Mouse (Mus musculus) midbrain, embryonic 13.5 days (tissue): ENCODE results near the gene Gm48551. TPM values are rescaled to one million over a fixed set of nuclear protein-coding genes. Genes with fewer than 3 reads are reported as not detected.

Experiments used
- ATAC-seq: fragments of 200-750 bp; cut with Nextera tagmentation; 2 replicates; pipeline ENCODE4 v1.8.0; 2017; ENCODE audit warnings: mild to moderate bottlenecking, moderate TSS enrichment, moderate library complexity
- H3K27ac ChIP-seq: fragments of 300-500 bp; sonication (generic); 2 replicates; pipeline ENCODE4 v1.5.1; 2015; ENCODE audit warnings: inconsistent platforms, mild to moderate bottlenecking, moderate library complexity
- H3K27me3 ChIP-seq: fragments of 300-500 bp; sonication (generic); 2 replicates; pipeline ENCODE4 v1.6.1; 2015; ENCODE audit warnings: mild to moderate bottlenecking, inconsistent platforms
- H3K36me3 ChIP-seq: fragments of 300-500 bp; sonication (generic); 2 replicates; pipeline ENCODE4 v1.6.1; 2015; ENCODE audit warnings: mild to moderate bottlenecking, inconsistent platforms
- H3K4me1 ChIP-seq: fragments of 300-500 bp; sonication (generic); replicated peaks from 2 replicates; pipeline ENCODE4 v1.6.1; 2015; ENCODE audit warnings: inconsistent platforms
- H3K4me2 ChIP-seq: fragments of 300-500 bp; sonication (generic); replicated peaks from 2 replicates; pipeline ENCODE4 v1.6.1; 2015; ENCODE audit warnings: moderate library complexity, mild to moderate bottlenecking, inconsistent platforms
- H3K4me3 ChIP-seq: fragments of 300-500 bp; sonication (generic); replicated peaks from 2 replicates; pipeline ENCODE4 v1.5.1; 2015; ENCODE audit warnings: mild to moderate bottlenecking, inconsistent platforms
- H3K9ac ChIP-seq: fragments of 300-500 bp; sonication (generic); replicated peaks from 2 replicates; pipeline ENCODE4 v1.6.1; 2015; ENCODE audit warnings: mild to moderate bottlenecking, inconsistent platforms
- H3K9me3 ChIP-seq: fragments of 300-500 bp; sonication (generic); 2 replicates; pipeline ENCODE4 v1.6.1; 2016; ENCODE audit warnings: mild to moderate bottlenecking, inconsistent platforms
- WGBS: fragments of 180-500 bp; shearing (Covaris S2); methylation state at CpG from one replicate; pipeline ENCODE4 v1.1.7; 2015; 5-methylcytosine and 5-hydroxymethylcytosine counted together
- polyA plus RNA-seq: library from polyadenylated mRNA; unstranded; fragments of >200 nt; fragmentation: Nextera tagmentation; extraction: Ambion mirVana; gene quantifications from 2 replicates; pipeline ENCODE4 v1.2.1, GENCODE M21; 2015

The Gm48551 gene
- polyA plus RNA-seq, 1 experiment from 2014 or later: 7.2 TPM

DNA sequence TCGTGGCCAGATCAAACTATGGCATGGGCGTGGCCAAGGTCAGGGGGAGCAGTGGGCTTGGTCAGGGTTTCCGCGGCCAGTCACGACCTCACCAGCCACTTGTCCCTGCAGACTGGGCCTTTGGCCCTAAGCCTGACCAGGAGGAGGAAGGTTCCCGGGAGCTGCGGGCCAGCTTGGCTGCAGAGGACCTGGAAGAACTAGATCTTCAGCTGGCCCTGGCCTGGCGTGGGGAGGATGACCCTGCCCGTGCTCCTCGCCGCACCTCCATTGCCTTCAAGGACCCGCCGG, 6.4 kb downstream of the Gm48551 start:
- no peak overlapping the region for H3K4me2 ChIP-seq
- no peaks in the 10 kb centered on the region for H3K9me3 ChIP-seq
- H3K27me3 ChIP-seq: no peaks in the 10 kb centered on the region
- peaks cover 43% of the 10 kb centered on the region for H3K36me3 ChIP-seq
- peaks cover 22% of the 10 kb centered on the region for H3K4me1 ChIP-seq
- WGBS: 96% methylated on average over 13 of the region's 13 CpGs
- no peak overlapping the region for H3K9ac ChIP-seq
- no peak for ATAC-seq
- no peak overlapping the region for H3K4me3 ChIP-seq
- H3K27ac ChIP-seq: no peak overlapping the region

DNA sequence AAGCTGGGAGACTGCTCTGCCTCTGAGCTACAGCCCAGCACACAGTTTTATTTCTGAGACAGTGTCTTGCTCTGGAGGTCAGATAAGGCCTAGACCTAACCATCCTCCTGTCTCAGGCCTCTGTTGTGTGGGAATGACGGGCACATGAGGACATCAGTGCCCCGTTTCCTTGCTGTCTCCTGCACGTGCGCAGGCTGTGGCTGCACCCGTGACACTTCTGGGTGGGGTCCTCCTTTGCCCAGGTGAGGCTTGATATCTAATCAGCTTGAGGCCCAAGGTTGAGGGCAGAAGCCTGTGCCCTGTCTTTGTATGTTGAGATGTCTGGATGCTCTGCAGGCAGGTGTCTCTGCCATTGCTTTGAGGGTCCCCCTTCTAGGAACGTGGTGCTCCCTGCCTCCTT, 8.0 kb downstream of the Gm48551 start:
- Histone ChIP-seq H3K27me3 (no peaks in the 10 kb centered on the region), H3K9me3 (no peaks in the 10 kb centered on the region), H3K4me1 (peaks cover 25% of the 10 kb centered on the region), H3K9ac (no peak overlapping the region), H3K4me2 (no peak overlapping the region), H3K27ac (no peak overlapping the region), H3K4me3 (no peak overlapping the region), H3K36me3 (peaks cover 27% of the 10 kb centered on the region)
- 91% methylated on average over 6 of the region's 6 CpGs for WGBS
- ATAC-seq: no peak

DNA sequence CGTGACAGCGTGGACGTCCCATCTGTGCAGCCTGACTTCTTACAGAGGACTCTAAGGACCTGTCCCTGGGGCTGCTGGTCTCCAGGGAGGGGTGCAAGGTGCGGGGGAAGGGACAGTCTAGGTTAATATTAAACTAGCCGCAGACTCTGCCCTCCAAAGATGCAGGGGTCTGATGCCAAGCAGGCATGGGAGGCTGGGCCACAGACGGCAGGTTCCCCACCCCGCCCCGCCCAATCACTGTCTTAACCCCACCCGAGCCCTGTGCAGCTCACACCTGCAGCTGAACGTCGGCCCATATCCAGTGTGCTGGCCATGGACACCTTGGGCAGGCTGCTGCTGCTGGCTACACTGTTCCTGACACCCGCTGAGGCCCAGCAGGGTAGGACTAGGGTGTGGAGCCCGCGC, 8.5 kb downstream of the Gm48551 start, which contains the start of gene Smim24:
Gene Smim24 (plus strand): TSS at position 271 of the 405 bp plus-strand sequence.
- no peaks in the 10 kb centered on the region for H3K27me3 ChIP-seq
- WGBS: 73% methylated on average over 14 of the region's 14 CpGs
- H3K9me3 ChIP-seq: no peaks in the 10 kb centered on the region
- ATAC-seq: no peak
- peak within 1 kb of the TSS; percentile 49 for H3K9ac ChIP-seq
- peak within 1 kb of the TSS; percentile 16 for H3K4me3 ChIP-seq
- peak within 1 kb of the TSS; percentile 45 for H3K4me2 ChIP-seq
- H3K36me3 ChIP-seq: peaks cover 22% of the 10 kb centered on the region
- H3K27ac ChIP-seq: no peak within 1 kb of the TSS
- H3K4me1 ChIP-seq: peaks cover 28% of the 10 kb centered on the region

DNA sequence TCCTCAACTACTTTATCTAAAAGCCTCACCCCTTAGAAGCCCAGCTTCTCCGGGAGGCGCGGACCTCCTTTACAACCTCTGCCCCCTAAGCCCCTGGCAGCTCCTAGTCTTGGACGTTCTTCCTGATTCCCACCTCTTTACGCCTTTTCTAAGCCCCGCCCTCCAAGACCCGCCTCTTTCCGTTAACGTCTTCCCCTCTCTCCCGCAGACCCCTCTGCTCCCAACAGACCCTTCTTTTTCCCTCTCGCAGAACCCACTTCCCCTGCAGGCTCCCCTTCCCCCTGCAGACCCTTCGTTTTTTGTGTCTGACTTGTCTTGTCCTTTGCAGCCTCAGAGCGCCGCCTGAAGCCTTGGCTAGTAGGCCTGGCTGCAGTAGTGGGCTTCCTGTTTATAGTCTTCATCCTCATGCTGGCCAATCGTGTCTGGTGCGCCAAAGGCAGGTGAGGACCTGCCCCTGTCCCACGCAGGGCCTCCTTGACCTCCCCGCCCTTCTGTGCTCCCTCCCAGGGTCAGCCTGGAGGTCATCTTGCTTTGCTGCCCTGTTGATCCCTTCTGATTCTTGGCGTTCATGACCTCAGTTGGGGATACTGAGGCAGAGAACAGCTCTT, 9.3 kb downstream of the Gm48551 start:
- H3K9ac ChIP-seq: peak overlapping the region; percentile 49
- no peak for ATAC-seq
- H3K4me1 ChIP-seq: peaks cover 28% of the 10 kb centered on the region

DNA sequence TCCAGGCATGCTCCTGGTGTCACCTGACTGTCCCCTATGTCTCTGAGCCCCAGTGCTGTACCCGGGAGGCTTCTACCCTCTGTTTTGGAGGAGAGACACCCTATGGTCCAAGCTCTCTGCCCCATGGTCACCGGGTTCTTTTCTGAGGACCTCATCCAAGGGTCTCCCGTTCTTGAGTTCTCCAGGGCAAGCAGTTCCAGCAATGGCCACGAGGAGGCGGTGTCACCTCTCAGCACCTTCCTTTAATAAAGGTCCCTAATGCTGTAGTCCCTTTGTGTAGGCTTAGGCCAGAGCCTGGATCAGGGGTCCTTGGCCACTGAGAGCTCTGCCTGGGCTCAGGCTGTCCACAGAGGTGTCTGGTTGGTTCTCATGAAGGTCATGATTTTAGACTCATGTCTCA, 10.9 kb downstream of the Gm48551 start:
- Histone ChIP-seq H3K9me3 (no peaks in the 10 kb centered on the region), H3K4me2 (no peak overlapping the region), H3K36me3 (peaks cover 17% of the 10 kb centered on the region), H3K4me1 (peaks cover 34% of the 10 kb centered on the region), H3K4me3 (no peak overlapping the region), H3K27me3 (no peaks in the 10 kb centered on the region), H3K27ac (no peak overlapping the region), H3K9ac (no peak overlapping the region)
- WGBS: 16% methylated on average over 5 of the region's 5 CpGs
- ATAC-seq: no peak

More for the DNA sequence above, 9.3 kb downstream of the Gm48551 start:
- H3K4me2 ChIP-seq: peak overlapping the region; percentile 45
- H3K27ac ChIP-seq: no peak overlapping the region
- H3K9me3 ChIP-seq: no peaks in the 10 kb centered on the region
- H3K27me3 ChIP-seq: no peaks in the 10 kb centered on the region
- H3K4me3 ChIP-seq: peak overlapping the region; percentile 16
- WGBS: 7% methylated on average over 19 of the region's 19 CpGs
- H3K36me3 ChIP-seq: peaks cover 14% of the 10 kb centered on the region; the same call in 1 of the 2 replicates

DNA sequence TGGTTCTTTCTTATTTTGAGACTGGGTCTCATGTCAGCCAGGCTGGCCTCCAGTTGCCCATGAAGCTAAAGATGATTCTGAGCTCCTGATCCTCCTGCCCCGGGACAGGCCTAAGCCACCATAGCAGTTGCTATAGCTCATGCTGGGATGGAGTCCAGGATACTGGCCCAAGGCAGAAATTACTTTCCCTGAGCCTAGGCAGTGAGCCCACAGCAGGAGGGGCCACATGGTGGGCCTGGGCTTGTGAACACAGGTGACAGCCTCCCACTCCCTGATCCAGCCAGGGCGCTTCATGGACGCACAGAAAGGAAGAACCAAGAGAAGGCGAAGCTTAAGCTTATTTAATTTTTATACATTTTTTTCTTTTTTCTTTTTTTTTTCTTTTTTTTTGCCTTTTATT, 11.6 kb downstream of the Gm48551 start:
- peak overlapping the region; percentile 44; the same call in 1 of the 2 replicates for H3K9ac ChIP-seq
- ATAC-seq: no peak
- no peak overlapping the region for H3K4me3 ChIP-seq
- WGBS: 85% methylated on average over 4 of the region's 4 CpGs
- no peaks in the 10 kb centered on the region for H3K27me3 ChIP-seq
- H3K27ac ChIP-seq: no peak overlapping the region
- peaks cover 23% of the 10 kb centered on the region for H3K36me3 ChIP-seq
- H3K9me3 ChIP-seq: no peaks in the 10 kb centered on the region
- H3K4me1 ChIP-seq: peaks cover 41% of the 10 kb centered on the region
- no peak overlapping the region for H3K4me2 ChIP-seq

DNA sequence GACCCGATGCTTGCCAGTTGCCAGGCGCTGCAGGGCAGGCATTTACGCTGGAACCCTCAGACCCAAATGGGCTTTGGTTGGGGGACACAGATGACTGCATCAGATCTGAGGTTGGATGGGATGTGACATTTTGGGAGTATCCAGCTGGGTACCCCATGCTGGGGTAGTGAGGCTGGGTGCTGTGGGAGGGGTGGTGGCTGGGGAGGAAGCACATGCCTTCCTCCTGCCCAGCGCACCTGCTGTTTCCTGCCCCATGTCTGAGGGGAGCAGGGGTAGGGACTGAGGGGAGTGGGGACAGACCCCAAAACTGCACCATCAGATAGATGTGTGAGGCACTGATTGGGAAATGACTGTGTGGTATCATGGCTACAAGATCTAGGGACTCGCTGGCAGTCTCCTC, 12.5 kb downstream of the Gm48551 start:
- no peaks in the 10 kb centered on the region for H3K9me3 ChIP-seq
- no peak overlapping the region for H3K4me2 ChIP-seq
- peak overlapping the region; percentile 44; the same call in 1 of the 2 replicates for H3K9ac ChIP-seq
- H3K4me3 ChIP-seq: no peak overlapping the region
- H3K4me1 ChIP-seq: peaks cover 50% of the 10 kb centered on the region
- H3K27me3 ChIP-seq: no peaks in the 10 kb centered on the region
- ATAC-seq: no peak
- peaks cover 19% of the 10 kb centered on the region for H3K36me3 ChIP-seq
- no peak overlapping the region for H3K27ac ChIP-seq
- WGBS: 52% methylated on average over 5 of the region's 5 CpGs

DNA sequence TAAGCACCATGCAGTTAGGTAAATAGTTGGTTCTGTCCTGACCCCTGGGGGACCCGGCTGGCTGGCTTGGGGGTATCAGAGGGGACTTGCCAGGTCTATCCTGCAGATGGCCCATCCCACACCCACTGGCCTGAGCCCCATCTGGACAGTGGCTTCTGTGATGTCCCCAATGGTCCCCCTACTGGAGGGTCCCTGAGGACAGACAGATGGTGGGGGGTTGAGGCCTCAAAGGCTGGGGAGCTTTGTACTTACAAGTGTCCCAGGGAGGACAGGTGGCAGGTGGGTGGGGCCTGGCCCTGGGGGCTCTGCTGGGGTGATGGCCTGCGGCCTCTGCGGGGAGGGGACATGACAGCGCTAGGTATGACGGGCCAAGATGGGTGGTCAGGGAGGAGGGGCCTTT, 15.0 kb downstream of the Gm48551 start:
- ATAC-seq: no peak
- Histone ChIP-seq H3K4me3 (no peak overlapping the region), H3K4me1 (peaks cover 59% of the 10 kb centered on the region), H3K36me3 (peaks cover 20% of the 10 kb centered on the region), H3K27ac (no peak overlapping the region), H3K4me2 (no peak overlapping the region), H3K27me3 (peaks cover 5% of the 10 kb centered on the region; the same call in 1 of the 2 replicates), H3K9me3 (no peaks in the 10 kb centered on the region), H3K9ac (no peak overlapping the region)
- whole genome bisulfite sequencing: 60% methylated on average over 5 of the region's 5 CpGs

DNA sequence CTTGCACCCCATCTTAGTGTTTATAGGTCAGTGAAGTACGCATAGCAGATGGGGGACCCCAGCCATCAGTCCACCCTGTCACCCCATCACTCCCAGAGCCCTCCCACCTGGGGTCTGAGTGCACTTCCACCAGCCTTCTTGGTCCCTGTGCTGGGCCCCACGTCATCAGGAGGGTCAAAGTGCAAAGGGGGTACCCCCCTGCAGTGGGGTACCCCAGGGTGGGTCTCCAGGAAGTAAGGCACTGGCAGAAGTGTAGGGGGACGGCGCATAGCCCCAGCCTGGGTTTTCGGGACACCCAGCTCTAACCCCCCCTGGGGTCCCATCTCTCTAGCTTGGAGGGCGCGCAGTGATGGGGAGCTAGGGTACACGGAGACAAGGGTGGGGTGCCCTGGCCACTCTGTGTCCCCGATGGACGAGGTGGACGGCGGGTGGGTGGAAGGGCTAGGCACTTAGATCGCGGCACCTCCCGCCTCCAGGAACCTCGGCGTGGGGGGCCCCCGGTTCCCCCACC, 15.6 kb downstream of the Gm48551 start:
- Histone ChIP-seq H3K9ac (0 out of 2 replicates have a peak overlapping the region, but pooled peaks have one; percentile 41), H3K4me1 (peaks cover 59% of the 10 kb centered on the region), H3K4me2 (peak overlapping the region; percentile 21; the same call in 1 of the 2 replicates)

DNA sequence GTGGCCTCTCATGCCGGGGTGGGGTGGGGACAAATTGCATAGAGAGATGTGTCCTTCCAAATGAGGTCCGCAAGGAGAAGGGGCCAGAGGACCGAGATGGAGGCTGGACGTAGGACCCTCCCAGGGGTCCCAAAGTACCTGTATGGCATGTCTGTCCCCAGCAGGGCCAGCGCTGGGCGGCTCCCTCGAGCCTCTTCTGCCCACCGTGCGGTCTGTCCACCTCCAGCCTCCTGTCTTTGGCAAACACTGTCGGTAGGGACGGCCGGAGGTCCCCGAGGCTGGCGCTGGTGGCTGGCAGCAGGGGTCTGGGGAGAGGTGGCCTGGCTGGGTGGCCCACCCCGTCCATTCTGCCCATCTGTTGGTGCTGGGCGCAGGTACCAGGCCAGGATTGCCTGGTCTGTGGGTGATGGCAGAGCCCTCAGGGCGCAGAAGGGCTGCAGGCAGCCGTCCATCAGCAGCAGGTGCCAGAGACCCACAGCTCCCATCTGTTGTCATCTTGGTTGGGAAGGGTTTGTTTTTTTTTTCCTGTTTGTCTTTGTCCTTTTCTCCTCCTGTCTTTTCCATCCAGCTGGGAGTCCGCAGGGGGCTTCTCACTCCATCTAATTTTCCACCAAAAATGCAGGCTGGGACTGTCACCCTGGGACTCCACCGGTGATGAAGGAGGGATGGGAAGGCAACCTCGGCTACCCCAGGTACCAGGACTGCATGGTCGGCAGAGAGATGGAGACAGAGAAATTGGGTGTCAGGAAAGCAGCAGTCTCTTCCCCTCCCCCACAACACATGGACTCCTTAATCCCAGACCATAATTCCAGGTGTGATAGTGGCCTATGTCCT, 16.3 kb downstream of the Gm48551 start:
- peak overlapping the region; percentile 82 for H3K27ac ChIP-seq
- H3K4me3 ChIP-seq: 0 out of 2 replicates have a peak overlapping the region, but pooled peaks have one; percentile 1
- peaks cover 13% of the 10 kb centered on the region; the same call in 1 of the 2 replicates for H3K27me3 ChIP-seq
- H3K4me2 ChIP-seq: peak overlapping the region; percentile 21; the same call in 1 of the 2 replicates
- H3K4me1 ChIP-seq: peaks cover 59% of the 10 kb centered on the region
- H3K9me3 ChIP-seq: no peaks in the 10 kb centered on the region
- WGBS: 51% methylated on average over 22 of the region's 22 CpGs
- ATAC-seq: no peak
- H3K9ac ChIP-seq: peak overlapping the region; percentile 41; the same call in 1 of the 2 replicates
- H3K36me3 ChIP-seq: peaks cover 30% of the 10 kb centered on the region

More for the DNA sequence above, 15.6 kb downstream of the Gm48551 start:
- no peak overlapping the region for H3K27ac ChIP-seq
- no peaks in the 10 kb centered on the region for H3K9me3 ChIP-seq
- peaks cover 10% of the 10 kb centered on the region; the same call in 1 of the 2 replicates for H3K27me3 ChIP-seq
- peaks cover 25% of the 10 kb centered on the region for H3K36me3 ChIP-seq
- H3K4me3 ChIP-seq: no peak overlapping the region
- no peak for ATAC-seq
- 77% methylated on average over 18 of the region's 18 CpGs for WGBS

DNA sequence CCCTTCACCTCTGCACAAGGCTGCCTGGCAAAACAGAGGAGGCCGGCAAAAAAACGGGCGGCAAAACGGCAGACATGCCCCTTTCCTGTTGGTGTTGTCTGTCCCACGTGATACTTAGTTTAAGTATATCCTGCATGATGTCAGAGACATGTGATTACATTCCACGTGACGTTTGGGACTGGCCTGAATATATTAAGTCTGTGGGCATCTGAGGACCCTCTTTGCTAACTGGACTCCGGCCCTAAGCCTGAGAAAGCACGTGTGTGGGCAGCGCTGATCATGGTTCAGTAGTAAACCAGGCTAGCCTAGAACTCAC, 16.9 kb downstream of the Gm48551 start:
- no peak overlapping the region for H3K4me2 ChIP-seq
- H3K9ac ChIP-seq: no peak overlapping the region
- H3K4me3 ChIP-seq: no peak overlapping the region
- ATAC-seq: no peak
- peaks cover 18% of the 10 kb centered on the region for H3K27me3 ChIP-seq
- peak overlapping the region; percentile 82 for H3K27ac ChIP-seq
- H3K4me1 ChIP-seq: peaks cover 62% of the 10 kb centered on the region
- H3K36me3 ChIP-seq: peaks cover 35% of the 10 kb centered on the region
- no peaks in the 10 kb centered on the region for H3K9me3 ChIP-seq
- WGBS: 25% methylated on average over 10 of the region's 10 CpGs
